Mouse (Mus musculus): ENCODE results near the gene Arap1. TPM values are rescaled to one million over a fixed set of nuclear protein-coding genes. Genes with fewer than 3 reads are reported as not detected.

Gene Arap1
- total RNA-seq, 2 experiments from 2014 or later, result 16.1 to 17.8 TPM

DNA sequence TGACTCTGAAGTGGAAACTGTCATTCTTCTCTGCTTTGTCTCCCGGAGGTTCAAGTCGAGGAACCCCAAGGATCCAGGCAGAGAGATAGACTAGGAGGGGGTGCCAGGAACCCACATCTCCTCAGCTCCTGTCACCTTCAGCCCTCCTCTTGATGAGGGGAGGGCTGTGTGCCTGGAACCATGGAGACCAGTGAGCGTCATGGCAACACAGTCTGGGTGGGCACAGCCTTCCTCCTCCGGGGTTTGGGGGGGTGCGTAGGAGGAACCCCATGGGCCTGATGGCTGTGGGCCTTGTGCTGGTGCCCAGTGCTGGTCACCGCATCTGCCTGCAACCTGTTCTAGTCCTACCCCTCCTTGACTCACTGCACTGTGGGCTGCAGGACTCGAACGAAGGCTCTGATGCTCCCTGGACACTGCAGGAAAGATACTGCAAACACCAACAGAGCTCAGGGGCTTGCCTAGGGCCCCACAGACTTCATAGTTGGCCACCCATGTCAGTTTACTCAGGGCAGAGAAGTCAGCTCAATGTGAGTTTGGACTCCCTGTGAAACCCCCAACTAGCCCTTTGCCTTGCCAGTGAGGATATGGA is 67.7 kb downstream of the Arap1 start:
- intact Hi-C loops (cut with DNase I), result no loop called here
- no peak for DNase-seq (ENCODE audit: extremely low spot score in 1 of 2, low spot score in 2 of 2)

DNA sequence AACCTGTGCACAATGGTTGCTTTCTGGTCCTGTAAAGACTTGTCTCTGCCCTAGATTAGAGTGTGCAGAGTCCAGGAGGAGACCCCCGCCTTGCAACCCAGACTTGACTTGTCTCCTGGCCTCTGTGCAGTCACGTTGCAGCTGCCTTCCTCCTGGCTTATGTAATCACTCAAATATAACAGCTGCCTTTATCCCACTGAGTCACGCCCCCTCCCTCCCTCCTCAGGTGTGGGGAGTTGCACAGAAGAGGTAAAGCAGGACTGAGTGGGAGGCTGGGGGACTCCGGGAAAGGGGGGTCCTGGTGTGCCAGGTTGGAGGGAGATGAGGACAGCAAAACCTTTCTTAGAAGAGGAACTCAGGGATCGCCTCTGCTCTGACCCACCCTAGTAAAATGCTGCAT is 68.5 kb downstream of the Arap1 start:
- no peak for DNase-seq (ENCODE audit: extremely low spot score in 1 of 2, low spot score in 2 of 2)
- intact Hi-C loops (cut with DNase I), result no loop called here

DNA sequence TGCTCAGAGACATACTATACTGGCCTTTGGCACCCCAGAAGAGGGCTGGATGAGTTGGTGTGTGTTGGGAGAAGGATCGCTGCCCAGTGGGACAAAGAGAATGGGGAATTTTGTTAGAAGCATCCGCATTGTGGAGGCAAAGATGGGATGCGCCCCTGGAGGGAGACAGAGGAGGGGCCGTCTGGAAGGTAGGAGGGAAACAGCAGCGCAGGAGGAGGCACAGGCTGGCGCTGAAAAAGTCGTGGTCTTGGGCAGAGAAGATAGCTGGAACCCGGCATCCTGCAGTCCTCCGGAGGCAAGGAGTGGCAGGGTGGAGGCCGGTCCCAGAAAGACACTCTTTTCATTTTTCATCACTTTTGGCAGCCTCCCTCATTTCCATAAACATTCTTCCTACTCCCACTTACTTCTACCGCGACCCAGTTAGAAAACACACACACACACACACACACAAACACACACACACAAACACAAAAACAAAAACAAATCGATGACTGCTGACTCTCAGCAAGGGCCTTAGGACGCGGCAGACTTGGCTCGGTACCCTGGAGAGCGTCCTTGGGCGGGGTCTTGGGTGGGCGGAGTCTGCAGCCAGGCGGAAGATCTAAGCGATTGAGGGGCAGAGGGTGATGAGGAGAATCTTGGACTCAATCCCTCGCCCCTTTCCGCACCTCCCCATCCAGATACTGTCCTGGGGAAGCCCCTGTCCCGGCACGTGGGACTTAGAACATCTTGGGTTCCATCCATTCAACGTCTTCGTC is 71.3 kb downstream of the Arap1 start:
- intact Hi-C loops (cut with DNase I), result no loop called here
- no peak for DNase-seq (ENCODE audit: extremely low spot score in 1 of 2, low spot score in 2 of 2)

DNA sequence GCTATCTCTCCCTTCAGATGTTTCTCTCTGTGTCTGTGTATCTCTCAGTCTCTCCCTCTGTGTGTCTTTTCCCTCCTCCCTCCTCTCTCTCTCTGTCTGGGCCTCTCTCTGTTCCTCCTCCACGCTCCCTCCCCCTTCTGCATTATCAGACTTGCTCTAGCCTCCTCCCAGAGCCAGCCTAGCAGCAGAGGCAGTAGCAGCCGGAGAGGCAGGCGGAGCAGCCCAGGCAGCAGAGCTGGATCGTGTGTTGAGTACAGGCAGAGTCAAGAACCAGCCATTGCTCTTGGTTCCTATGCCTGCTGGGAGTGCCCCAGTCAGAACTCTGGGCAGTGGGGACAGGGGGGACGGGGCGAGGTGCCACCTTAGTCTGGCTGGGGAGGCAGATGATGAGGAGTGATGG is 73.7 kb downstream of the Arap1 start, which contains the start of gene Pde2a:
TSS of gene Pde2a (plus strand) at position 163 of the 400 bp plus-strand sequence.
- intact Hi-C loops (cut with DNase I), result no loop called here
- peak; percentile 71 to 73 for DNase-seq (ENCODE audit: extremely low spot score in 1 of 2, low spot score in 2 of 2)

DNA sequence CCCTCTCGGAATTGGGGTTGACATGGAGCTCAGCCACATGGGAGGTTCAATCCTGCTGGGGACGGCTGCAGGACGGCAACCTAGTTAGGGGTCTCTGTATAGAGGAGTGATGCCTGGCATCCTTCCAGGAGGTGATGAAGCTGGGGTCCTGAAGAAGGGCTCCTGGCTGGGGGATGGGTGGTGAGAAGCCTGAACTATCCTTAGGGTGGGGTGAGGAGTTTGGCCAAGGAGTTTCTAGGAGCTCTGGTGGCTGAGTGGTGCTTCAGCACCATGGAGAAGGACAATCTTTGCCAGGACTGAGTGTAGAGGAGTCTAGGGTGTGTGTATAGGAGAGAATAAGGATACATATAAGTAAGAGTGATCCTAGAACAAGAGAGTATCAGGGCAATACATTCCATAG is 74.2 kb downstream of the Arap1 start:
- intact Hi-C loops (cut with DNase I), result no loop called here
- no peak for DNase-seq (ENCODE audit: extremely low spot score in 1 of 2, low spot score in 2 of 2)

DNA sequence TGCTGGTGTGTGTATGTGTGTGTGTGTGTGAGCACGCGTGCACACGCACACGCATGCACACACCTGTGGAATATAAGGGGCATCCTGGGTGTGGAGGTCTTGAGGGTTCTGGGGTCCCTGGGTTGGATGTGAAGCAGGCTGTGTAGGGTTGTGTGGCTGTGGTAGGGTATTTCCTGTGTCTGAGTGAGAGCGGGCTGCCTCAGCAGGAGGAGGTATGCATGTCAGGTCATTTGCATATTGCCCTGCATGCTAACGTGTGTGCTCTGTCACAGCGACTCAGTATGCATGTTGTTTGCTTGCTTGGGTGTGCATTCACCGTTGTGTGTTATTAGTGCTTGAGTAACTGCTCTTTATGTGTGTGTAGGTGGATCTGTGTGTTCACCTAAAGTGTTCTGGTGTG is 74.8 kb downstream of the Arap1 start:
- intact Hi-C loops (cut with DNase I), result no loop called here
- no peak for DNase-seq (ENCODE audit: extremely low spot score in 1 of 2, low spot score in 2 of 2)

DNA sequence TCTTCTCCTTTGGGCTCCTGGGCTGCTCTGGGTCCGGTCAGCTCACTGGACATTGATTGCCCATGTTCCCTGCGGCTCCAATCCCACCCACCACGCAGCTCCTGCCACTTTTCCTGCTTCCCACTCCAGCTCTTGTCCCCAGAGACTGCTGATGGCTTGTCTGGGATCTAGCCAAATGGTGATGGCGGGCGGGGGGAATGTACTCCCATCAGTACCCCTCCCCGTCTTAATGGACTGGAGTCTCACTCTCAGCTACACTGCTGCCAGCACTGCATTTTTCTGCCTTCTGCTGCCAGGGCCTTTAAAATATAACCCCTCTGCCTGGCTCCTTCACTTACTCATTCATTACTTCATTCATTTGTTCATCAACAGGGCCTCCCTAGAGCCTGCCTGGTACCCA is 76.1 kb downstream of the Arap1 start:
- intact Hi-C loops (cut with DNase I), result no loop called here
- DNase-seq (ENCODE audit: extremely low spot score in 1 of 2, low spot score in 2 of 2), result no peak

DNA sequence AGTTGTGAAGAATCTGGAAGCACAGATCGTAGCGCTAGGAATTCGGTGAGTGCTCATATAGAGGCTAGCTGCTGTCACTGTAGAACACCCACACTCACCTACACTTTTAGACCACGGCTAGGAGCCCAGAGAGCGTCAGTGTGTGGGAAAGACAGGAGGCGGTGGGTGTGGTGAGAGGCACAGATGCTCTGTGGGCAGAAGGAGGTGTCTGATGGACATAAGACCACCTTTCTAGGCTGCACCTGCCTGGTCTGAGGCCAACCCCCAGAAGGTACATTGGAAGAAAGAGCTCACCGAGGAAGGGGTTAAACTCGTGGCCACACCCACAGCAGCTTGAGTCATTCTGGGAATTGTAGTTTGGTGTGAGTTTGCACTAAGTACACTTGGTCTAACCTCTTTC is 78.8 kb downstream of the Arap1 start:
- intact Hi-C loops (cut with DNase I), result loop anchor here (2.0 kb wide), 1 partner anchor 116 kb away; no protein-coding TSS in a partner anchor
- no peak for DNase-seq (ENCODE audit: extremely low spot score in 1 of 2, low spot score in 2 of 2)

DNA sequence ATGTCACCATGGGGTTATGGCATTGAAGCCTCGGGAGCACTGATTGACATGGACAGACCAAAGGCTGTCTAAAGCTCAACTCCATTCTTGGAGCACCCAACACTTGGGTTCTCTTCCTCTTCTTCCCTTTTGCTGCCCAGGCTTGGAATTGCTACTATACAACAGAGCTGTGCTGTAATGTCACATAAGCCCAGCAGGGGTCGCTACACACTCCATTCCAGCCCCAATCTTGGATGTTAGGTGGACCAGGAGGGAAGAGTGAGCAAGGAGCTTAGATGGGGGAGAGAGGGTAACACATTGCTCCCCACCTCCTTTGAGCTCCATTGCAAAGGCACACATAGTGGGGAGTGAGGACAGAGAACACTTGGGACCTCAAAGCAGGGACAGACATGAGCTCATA is 79.9 kb downstream of the Arap1 start:
- DNase-seq (ENCODE audit: extremely low spot score in 1 of 2, low spot score in 2 of 2), result no peak
- intact Hi-C loops (cut with DNase I), result loop anchor here (2.0 kb wide), 1 partner anchor 115 kb away; no protein-coding TSS in a partner anchor

DNA sequence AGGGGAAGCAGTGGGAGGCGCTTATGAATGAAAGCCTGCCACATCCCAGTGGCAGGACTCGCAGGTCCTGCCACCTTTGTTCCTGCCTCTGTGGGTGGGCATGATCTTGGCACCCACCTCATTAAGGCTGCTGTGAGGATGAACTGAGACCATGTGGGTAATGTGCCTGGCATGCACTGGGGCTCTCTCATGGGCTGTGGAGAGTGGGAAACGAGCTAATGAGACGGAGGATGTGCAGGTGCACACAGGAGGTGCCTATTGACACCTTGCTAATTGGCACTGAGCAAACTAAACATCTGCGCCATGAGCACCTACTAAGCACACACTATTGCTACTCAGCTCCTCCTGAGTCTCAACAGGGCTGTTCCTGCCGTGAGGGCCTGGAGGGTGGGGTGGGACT is 87.2 kb downstream of the Arap1 start:
- intact Hi-C loops (cut with DNase I), result no loop called here
- DNase-seq (ENCODE audit: extremely low spot score in 1 of 2, low spot score in 2 of 2), result no peak

DNA sequence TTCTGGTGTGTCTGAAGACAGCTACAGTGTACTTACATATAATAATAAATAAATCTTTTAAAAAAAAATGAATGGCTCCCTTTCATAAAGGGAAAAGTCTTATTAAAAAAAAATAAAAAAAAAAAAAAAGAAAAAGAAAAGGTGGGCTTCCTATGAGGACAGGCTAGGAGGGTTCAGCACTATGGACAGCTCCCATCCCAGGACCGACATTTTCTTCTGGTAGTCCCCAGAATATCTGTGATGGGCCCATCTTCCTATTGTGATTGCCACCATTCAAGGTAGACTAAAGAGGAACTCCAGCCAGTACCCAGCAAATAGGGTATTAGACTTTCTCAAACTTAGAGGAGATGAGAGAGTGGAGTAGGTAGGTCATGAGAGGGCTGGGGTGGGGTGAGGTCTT is 90.0 kb downstream of the Arap1 start:
- DNase-seq (ENCODE audit: extremely low spot score in 1 of 2, low spot score in 2 of 2), result no peak
- intact Hi-C loops (cut with DNase I), result no loop called here

DNA sequence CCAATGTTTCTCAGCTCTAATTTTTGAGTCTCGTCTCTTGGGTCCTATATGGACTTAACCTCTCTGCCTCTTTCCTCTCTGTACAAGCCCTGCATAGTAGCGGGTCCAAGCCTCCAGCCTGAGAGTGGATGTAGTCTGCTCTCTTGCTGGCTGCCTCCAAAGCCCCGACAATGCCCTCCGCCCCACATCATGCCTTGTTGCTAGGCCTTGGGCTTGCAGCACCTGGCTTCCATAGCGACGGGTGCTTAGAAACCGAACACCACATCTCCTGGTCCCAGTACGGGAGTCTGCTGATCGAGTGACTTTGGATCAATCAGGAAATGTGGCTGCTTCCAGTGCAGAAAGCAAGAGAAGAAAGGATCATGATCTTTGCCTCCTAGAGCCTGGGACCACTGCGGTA is 95.2 kb downstream of the Arap1 start:
- DNase-seq (ENCODE audit: extremely low spot score in 1 of 2, low spot score in 2 of 2), result no peak
- intact Hi-C loops (cut with DNase I), result no loop called here

DNA sequence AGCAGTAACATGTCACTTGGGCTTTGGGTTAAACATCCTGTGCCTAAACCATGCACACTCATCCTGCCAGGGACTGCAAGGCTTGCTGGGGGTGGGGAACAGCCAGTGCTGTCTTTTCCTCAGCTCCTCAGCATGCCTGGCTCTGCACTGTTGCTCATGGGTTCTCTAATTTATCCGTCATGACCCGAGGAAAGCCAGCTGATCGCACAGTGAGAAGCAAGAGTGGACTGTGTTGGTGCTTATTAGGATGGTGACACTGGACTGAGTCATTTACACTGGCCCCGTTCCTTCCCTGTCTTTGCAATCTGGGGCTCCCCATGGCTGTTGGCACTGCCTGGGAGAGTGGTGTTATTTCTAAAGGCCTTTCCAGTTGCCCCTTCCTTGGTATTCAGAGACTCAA is 96.3 kb downstream of the Arap1 start:
- intact Hi-C loops (cut with DNase I), result no loop called here
- DNase-seq (ENCODE audit: extremely low spot score in 1 of 2, low spot score in 2 of 2), result no peak

DNA sequence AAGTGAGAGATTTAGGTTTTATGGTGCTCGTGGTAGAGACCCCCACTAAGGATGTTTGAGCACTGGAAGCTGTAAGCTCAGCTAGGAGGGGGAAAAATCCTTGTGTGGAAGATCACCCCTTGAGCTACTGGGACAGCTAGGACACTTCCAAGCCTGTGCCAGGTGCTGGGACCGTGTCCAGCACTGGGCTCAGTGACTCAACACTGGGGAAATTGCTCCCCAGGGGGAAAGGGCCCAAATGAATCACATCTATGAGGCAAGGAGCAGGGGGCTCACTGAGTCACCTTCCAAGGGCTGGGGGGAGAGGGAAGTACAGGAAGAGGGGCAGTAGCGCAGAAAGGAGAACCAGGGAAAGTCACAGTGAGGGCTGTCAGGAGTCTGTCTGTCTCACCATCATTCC is 102.0 kb downstream of the Arap1 start:
- intact Hi-C loops (cut with DNase I), result loop anchor here (2.0 kb wide), 2 partner anchors 53 to 91 kb away; no protein-coding TSS in a partner anchor
- DNase-seq (ENCODE audit: extremely low spot score in 1 of 2, low spot score in 2 of 2), result no peak

DNA sequence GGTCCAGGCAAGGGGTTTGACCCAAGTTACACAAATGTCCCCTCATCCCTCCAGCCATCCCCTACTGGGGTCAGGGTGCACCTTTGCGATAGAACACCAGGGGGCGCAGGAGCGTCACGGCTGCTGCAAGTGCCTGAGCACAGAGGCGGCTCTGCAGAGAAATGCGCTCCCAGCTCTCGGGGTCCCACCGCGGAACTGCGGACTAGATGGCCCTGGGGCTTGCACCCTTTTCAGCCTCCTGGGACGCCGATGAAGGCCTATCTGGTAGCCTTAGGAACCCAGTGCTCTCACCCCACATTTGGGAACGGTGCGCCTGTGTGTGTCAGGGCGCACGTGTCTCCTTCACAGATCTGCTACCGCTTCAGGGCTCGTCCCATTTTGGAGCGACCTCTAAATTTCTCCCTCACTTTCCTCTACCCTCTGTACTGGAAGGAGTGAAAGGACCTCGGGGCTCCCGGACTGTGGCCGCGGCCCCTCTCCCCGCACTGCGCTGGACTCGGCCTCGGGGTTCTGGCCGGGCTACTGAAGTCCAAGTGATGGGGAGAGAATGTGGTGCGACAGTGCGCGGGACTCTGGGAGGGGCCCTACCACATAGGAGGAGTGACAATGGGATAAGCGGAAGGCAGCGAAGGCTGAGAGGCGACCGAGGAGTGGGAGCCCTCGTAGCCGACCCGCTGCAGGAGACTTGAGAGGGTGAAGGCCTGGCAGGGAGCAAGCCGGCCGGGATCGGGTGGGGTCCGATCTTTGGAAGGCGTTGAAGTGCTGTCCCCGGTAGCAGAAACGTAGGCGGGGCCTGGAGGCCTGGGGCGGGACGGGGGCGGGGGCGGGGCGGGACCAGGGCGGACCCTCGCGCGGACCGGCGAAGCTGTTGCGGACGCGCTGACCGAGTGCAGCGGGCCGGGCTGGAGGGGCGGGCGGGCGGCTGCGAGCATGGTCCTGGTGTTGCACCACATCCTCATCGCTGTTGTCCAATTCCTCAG is 102.8 kb downstream of the Arap1 start:
- peak; percentile 79 to 90 for DNase-seq (ENCODE audit: extremely low spot score in 1 of 2, low spot score in 2 of 2)
- intact Hi-C loops (cut with DNase I), result loop anchor here (2.0 kb wide), 2 partner anchors 52 to 90 kb away; no protein-coding TSS in a partner anchor

DNA sequence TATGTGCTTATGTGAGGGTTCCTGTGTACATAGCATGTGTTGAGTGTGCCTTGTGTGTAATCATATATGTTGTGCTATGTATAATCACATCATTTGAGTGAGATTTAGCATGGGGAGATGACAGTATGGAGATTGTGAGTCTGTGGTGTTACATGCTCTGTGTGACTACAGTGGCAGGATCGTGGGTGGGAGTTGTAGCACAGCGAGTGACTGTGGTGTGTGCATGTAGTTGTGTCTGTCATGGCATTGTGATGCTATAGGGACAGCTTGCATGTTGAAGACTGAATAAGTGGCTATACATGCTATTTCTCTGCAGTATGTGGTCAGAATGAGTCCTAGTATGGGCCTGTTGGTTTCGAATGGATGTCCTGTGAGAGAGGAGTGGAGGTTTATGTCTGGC is 104.8 kb downstream of the Arap1 start:
- intact Hi-C loops (cut with DNase I), result no loop called here
- DNase-seq (ENCODE audit: extremely low spot score in 1 of 2, low spot score in 2 of 2), result no peak

DNA sequence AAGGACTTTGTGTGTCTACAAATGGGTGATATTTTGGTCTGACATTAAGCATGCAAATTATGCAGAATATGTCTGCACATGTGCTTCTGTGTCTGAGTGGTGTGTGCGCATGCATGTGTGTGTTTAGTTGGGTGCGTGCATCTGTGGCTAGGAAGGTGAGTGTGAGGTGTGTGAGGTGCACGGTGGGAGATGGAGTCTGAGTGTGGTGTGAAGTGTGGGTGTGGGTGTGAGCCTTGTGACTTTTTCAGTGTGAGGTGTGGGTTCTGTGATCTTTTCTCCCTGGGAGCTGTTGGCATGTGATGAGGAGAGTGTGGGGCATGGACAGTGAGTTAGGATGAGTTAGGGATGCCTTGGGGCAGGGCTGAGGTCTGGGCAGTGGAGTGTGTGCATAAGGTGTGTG is 105.4 kb downstream of the Arap1 start:
- intact Hi-C loops (cut with DNase I), result no loop called here
- no peak for DNase-seq (ENCODE audit: extremely low spot score in 1 of 2, low spot score in 2 of 2)

DNA sequence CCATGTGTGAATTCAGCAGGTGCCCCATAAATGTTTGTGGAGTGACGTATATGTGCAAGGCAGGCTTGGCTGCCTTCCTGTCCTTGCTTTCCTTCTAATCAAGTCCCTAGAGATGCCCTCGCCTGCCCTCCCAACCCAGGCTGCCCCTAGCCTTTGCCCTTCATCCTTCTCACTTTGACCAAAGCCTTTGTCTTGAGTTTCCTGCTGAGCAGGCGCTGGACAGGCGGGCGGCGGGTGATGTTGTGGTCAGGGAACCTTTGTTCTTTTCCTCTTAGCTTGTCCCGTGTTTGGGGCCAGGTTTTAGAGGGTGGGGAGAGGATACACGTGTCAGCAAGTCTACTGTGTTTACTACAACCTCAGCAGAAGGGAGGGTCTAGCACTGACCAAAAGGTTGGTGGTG is 105.9 kb downstream of the Arap1 start:
- intact Hi-C loops (cut with DNase I), result no loop called here

DNA sequence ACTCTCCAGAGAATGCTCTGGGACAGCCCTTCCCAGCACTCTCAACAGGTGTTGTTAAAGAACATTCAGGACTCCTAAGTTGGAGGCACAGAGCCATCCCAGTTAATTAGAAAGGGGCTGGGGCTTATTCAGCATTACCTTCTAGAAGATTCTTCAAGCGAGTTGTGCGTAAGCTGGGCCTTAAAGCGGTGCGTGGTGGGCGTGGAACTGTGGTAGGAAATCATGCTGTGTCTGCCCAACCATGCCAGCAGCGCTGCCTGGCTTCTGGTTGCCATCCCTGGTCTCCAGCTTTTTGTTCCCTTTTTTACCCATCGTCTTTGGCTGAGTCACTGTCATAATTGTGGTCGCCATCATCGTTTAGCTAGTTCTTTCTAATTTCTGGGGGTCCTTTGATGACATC is 106.6 kb downstream of the Arap1 start:
- DNase-seq (ENCODE audit: extremely low spot score in 1 of 2, low spot score in 2 of 2), result no peak
- intact Hi-C loops (cut with DNase I), result no loop called here

More for the DNA sequence above, 105.9 kb downstream of the Arap1 start:
- DNase-seq (ENCODE audit: extremely low spot score in 1 of 2, low spot score in 2 of 2), result peak in 1 of 2 experiments; percentile 77

Data from left cerebral cortex, postnatal 10 days (tissue).